Mouse (Mus musculus) heart, embryonic 12.5 days (tissue): ENCODE measurements around the gene Whrn. TPM values are rescaled to one million over a fixed set of nuclear protein-coding genes. Genes with fewer than 3 reads are reported as not detected.
A peak's percentile ranks its signal among the peaks of the same experiment; 100 is the strongest.

Source experiments
- ATAC-seq: fragments of 200-750 bp; cut with Nextera tagmentation; 2 replicates; pipeline ENCODE4 v1.8.0; 2017; ENCODE audit warnings: moderate TSS enrichment, moderate library complexity; ENCODE audit not compliant: insufficient number of reproducible peaks, low FRiP score
- H3K27ac ChIP-seq: fragments of 300-500 bp; sonication (generic); 2 replicates; pipeline ENCODE4 v1.5.1; 2016; ENCODE audit warnings: mild to moderate bottlenecking, moderate library complexity; ENCODE audit not compliant: poor library complexity, severe bottlenecking
- H3K27me3 ChIP-seq: fragments of 300-500 bp; sonication (generic); replicated peaks from 2 replicates; pipeline ENCODE4 v1.6.1; 2016; ENCODE audit warnings: mild to moderate bottlenecking, moderate library complexity
- H3K36me3 ChIP-seq: fragments of 300-500 bp; sonication (generic); 2 replicates; pipeline ENCODE4 v1.6.1; 2016; ENCODE audit warnings: mild to moderate bottlenecking, moderate library complexity
- H3K4me1 ChIP-seq: fragments of 300-500 bp; sonication (generic); replicated peaks from 2 replicates; pipeline ENCODE4 v1.6.1; 2016; ENCODE audit warnings: mild to moderate bottlenecking
- H3K4me2 ChIP-seq: fragments of 300-500 bp; sonication (generic); 2 replicates; pipeline ENCODE4 v1.6.1; 2016; ENCODE audit warnings: mild to moderate bottlenecking, moderate library complexity
- H3K4me3 ChIP-seq: fragments of 300-500 bp; sonication (generic); 2 replicates; pipeline ENCODE4 v1.5.1; 2016; ENCODE audit warnings: mild to moderate bottlenecking
- H3K9ac ChIP-seq: fragments of 300-500 bp; sonication (generic); 2 replicates; pipeline ENCODE4 v1.6.1; 2016; ENCODE audit warnings: mild to moderate bottlenecking, moderate library complexity
- H3K9me3 ChIP-seq: fragments of 300-500 bp; sonication (generic); replicated peaks from 2 replicates; pipeline ENCODE4 v1.6.1; 2016; ENCODE audit warnings: mild to moderate bottlenecking, moderate library complexity
- WGBS: fragments of 180-500 bp; shearing (Covaris S2); methylation state at CpG from one replicate; pipeline ENCODE4 v1.1.7; 2016; 5-methylcytosine and 5-hydroxymethylcytosine counted together
- polyA plus RNA-seq: library from polyadenylated mRNA; unstranded; fragments of >200 nt; fragmentation: Nextera tagmentation; extraction: Ambion mirVana; gene quantifications from 2 replicates; pipeline ENCODE4 v1.2.1, GENCODE M21; 2016

The Whrn gene
- polyA plus RNA-seq, 1 experiment from 2014 or later = 4.7 TPM

DNA sequence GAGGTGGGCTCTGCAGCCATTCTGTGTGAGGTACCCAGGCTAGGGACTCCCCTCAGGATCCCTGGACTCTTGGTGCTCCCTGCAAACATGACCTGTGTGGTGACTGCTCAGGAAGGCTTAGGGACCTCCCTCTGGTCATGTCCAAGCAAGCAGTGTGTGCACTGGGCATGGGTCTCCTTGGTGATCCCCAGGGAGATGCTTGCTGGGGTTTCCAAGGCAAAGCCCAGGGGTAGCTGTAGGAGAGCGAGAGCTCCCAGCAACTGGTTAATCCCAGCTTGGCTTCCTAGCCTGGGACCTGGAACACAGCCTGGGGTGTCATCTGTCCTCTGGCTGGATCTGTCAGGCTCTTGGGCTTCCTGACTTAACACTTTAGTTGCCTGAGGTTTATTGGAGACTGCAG, 120.4 kb downstream of the Whrn start:
- 88% methylated on average over 1 of the region's 1 CpGs for WGBS
- H3K4me3 ChIP-seq = no peak overlapping the region
- no peaks in the 10 kb centered on the region for H3K4me1 ChIP-seq
- no peak for ATAC-seq
- H3K27ac ChIP-seq = no peak overlapping the region
- no peak overlapping the region for H3K4me2 ChIP-seq
- no peaks in the 10 kb centered on the region for H3K9me3 ChIP-seq
- peaks cover 47% of the 10 kb centered on the region for H3K36me3 ChIP-seq
- H3K27me3 ChIP-seq = no peaks in the 10 kb centered on the region
- H3K9ac ChIP-seq = no peak overlapping the region

DNA sequence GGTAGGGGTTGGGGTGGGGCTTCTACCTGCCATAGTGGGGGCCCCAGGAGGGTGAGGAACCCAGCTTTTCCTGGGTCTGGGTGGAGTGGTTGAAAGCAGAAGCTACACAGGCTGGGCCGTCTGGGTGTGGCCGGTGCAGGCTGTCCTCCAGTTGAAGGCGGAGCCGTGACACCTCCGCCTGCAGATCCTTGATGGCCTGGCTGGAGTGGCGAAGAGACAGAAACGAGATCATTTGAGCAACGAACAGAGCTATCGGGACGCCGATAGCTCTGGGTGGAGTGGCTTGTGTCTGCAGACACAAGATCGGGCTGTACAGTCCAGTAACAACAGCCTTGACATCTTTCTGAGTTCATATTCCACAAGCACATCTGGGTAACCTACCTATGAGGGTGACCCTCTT, 121.5 kb downstream of the Whrn start:
- WGBS = 63% methylated on average over 12 of the region's 12 CpGs
- no peak overlapping the region for H3K9ac ChIP-seq
- no peak overlapping the region for H3K4me2 ChIP-seq
- H3K9me3 ChIP-seq = no peaks in the 10 kb centered on the region
- peaks cover 41% of the 10 kb centered on the region for H3K36me3 ChIP-seq
- peak; percentile 43; the same call in 1 of the 2 replicates for ATAC-seq
- H3K4me1 ChIP-seq = no peaks in the 10 kb centered on the region
- H3K27ac ChIP-seq = no peak overlapping the region
- H3K4me3 ChIP-seq = no peak overlapping the region
- no peaks in the 10 kb centered on the region for H3K27me3 ChIP-seq

DNA sequence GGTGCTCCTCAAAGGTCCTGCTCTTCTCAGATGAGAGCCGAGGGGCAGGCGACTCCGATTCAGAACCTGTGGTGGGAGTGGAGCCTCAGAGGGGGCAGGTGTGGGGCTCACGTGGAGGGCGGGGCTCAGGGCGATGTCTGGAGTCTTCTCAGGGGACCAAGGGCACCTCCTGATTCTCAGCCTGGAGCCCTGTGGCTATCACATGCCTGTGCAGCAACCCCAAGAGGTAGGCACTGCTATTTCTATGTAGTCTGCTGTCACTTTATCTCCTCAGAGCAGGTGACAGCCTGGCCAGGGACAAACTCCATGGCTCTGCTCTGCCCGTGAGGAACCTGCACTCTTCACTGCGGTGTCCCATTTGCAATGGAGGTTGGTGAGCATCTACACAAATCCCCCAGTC, 122.4 kb downstream of the Whrn start:
- Histone ChIP-seq H3K27ac (no peak overlapping the region), H3K4me3 (no peak overlapping the region), H3K4me1 (no peaks in the 10 kb centered on the region), H3K36me3 (peaks cover 41% of the 10 kb centered on the region), H3K27me3 (no peaks in the 10 kb centered on the region), H3K4me2 (no peak overlapping the region), H3K9me3 (no peaks in the 10 kb centered on the region), H3K9ac (no peak overlapping the region)
- WGBS = 85% methylated on average over 8 of the region's 8 CpGs
- ATAC-seq = no peak

DNA sequence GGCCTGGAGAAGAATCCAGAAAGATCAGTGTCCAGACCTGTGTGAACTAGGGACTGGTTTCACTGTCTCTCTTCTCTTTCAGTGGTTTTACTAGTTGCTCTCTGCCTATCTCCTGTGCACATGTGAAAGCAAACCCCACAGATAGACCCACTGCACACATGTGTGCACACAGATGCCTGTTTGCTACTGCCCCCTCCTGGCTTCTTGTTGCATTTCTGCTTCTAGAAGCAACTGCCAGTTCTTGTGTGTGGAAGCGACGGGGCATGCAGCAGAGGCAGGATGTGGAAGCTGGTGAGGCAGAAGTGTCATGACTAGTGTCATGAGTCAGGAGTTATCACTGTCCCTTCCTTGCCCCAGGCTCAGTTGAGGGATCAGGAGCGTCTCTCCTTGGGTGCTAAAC, 123.9 kb downstream of the Whrn start:
- WGBS = 45% methylated on average over 3 of the region's 3 CpGs
- no peak overlapping the region for H3K27ac ChIP-seq
- H3K27me3 ChIP-seq = no peaks in the 10 kb centered on the region; the same call in 1 of the 2 replicates
- H3K4me1 ChIP-seq = no peaks in the 10 kb centered on the region
- no peaks in the 10 kb centered on the region for H3K9me3 ChIP-seq
- no peak overlapping the region for H3K4me3 ChIP-seq
- H3K4me2 ChIP-seq = no peak overlapping the region
- ATAC-seq = no peak
- peaks cover 42% of the 10 kb centered on the region for H3K36me3 ChIP-seq
- no peak overlapping the region for H3K9ac ChIP-seq

DNA sequence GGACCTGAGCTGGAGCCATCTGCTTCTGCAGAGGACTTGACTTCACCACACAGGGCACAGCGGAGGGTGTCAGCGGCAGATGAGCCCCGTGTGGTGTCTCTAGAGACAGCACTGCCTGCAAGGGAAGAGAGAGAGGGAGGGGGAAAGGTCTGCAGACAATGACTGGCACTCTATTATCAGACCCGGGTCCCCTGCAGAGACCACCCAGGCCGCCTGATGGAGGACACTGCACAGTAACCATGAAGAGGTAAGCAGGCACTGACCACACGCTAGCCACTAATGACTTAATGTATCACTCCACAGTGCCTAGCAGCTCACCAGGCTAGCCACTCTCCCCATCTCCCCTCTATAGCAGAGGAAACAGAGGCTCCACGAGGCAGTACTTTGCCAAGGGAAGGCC, 124.9 kb downstream of the Whrn start:
- Histone ChIP-seq H3K4me3 (no peak overlapping the region), H3K36me3 (peaks cover 32% of the 10 kb centered on the region), H3K4me2 (no peak overlapping the region), H3K9ac (no peak overlapping the region), H3K4me1 (no peaks in the 10 kb centered on the region), H3K27ac (no peak overlapping the region), H3K9me3 (no peaks in the 10 kb centered on the region), H3K27me3 (no peaks in the 10 kb centered on the region; the same call in 1 of the 2 replicates)
- ATAC-seq = no peak
- WGBS = 38% methylated on average over 7 of the region's 7 CpGs

DNA sequence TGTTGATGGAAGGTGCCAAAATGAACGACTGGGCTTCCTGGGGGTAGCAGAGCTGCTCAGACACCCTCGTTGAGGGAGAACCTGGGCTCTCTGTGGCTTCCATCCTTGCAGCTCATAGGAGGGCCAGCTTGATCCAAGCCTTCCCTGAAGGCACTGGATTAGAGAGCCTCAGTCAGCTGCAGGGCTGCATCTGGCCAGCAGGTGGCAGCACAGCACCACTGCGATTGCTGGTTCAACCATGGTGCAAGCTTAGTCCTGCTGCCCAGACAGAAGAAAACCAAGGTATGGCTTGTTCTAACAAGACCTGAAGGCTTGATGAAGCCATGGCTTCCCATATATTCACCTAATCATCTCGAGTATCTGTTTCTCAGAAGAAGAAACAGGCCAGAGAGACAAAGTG, 127.2 kb downstream of the Whrn start:
- Histone ChIP-seq H3K9ac (no peak overlapping the region), H3K9me3 (no peaks in the 10 kb centered on the region), H3K27me3 (no peaks in the 10 kb centered on the region; the same call in 1 of the 2 replicates), H3K36me3 (peaks cover 32% of the 10 kb centered on the region), H3K4me2 (no peak overlapping the region), H3K4me1 (no peaks in the 10 kb centered on the region), H3K4me3 (no peak overlapping the region), H3K27ac (no peak overlapping the region)
- 12% methylated on average over 4 of the region's 4 CpGs for WGBS
- 0 out of 2 replicates have a peak, but pooled peaks have one; percentile 46 for ATAC-seq

Other genes starting within 250 kb of the Whrn start
- not detected in 2 replicates for gene Orm1, start 151.4 kb downstream of the Whrn start, polyA plus RNA-seq
- gene Orm3, start 139.8 kb downstream of the Whrn start, polyA plus RNA-seq = not detected in 2 replicates
- not detected in 2 replicates for gene Orm2, start 133.5 kb downstream of the Whrn start, polyA plus RNA-seq
- 3.0 and 3.3 TPM in 2 replicates for gene Akna, start 92.6 kb downstream of the Whrn start, polyA plus RNA-seq
- gene Atp6v1g1, start 48.8 kb upstream of the Whrn start, polyA plus RNA-seq = 196 and 202 TPM in 2 replicates
- 5.3 and 5.6 TPM in 2 replicates for gene Tmem268, start 62.8 kb upstream of the Whrn start, polyA plus RNA-seq
- gene Gm11213, start 109.3 kb upstream of the Whrn start, polyA plus RNA-seq = not detected in 2 replicates
- not detected in 2 replicates for gene Tex48, start 126.4 kb upstream of the Whrn start, polyA plus RNA-seq
- not detected in 2 replicates for gene Gm11214, start 167.4 kb upstream of the Whrn start, polyA plus RNA-seq
- 0.09 TPM in 2 replicates for gene Tnfsf15, start 249.1 kb upstream of the Whrn start, polyA plus RNA-seq